Mouse (Mus musculus) embryonic fibroblast, embryonic 13.5 days (primary cell): ENCODE data around the gene Rapgef1. TPM values are rescaled to one million over a fixed set of nuclear protein-coding genes. Genes with fewer than 3 reads are reported as not detected.
A peak's percentile ranks its signal among the peaks of the same experiment; 100 is the strongest.

Source experiments
- H3K27ac ChIP-seq: 2 replicates; pipeline ENCODE4 v1.5.1; 2012; ENCODE audit warnings: low read length, control low read depth, inconsistent platforms; ENCODE audit not compliant: insufficient read depth
- H3K4me1 ChIP-seq: 2 replicates; pipeline ENCODE4 v1.6.1; 2011; ENCODE audit warnings: low read length; ENCODE audit not compliant: control insufficient read depth, insufficient read depth
- H3K4me3 ChIP-seq: 2 replicates; pipeline ENCODE4 v1.5.1; 2011; ENCODE audit warnings: mild to moderate bottlenecking, control low read depth, low read length; ENCODE audit not compliant: insufficient read depth
- CTCF ChIP-seq: IDR thresholded peaks from 2 replicates; pipeline ENCODE4 v1.5.1; 2011; ENCODE audit warnings: mild to moderate bottlenecking, control low read depth, low read length, moderate library complexity, borderline replicate concordance; ENCODE audit not compliant: insufficient read depth
- POLR2A ChIP-seq: IDR thresholded peaks from 2 replicates; pipeline ENCODE4 v1.6.1; 2011; ENCODE audit warnings: low read depth, mild to moderate bottlenecking, control low read depth, low read length, moderate library complexity
- polyA plus RNA-seq: library from polyadenylated mRNA; stranded (reverse); fragments of >200 nt; gene quantifications from 2 replicates; pipeline ENCODE4 v1.2.4, GENCODE M21; 2011; ENCODE audit warnings: low read depth; ENCODE audit not compliant: missing spikeins, insufficient read length

Rapgef1 gene
- 43.1 and 47.4 TPM in 2 replicates for polyA plus RNA-seq

DNA sequence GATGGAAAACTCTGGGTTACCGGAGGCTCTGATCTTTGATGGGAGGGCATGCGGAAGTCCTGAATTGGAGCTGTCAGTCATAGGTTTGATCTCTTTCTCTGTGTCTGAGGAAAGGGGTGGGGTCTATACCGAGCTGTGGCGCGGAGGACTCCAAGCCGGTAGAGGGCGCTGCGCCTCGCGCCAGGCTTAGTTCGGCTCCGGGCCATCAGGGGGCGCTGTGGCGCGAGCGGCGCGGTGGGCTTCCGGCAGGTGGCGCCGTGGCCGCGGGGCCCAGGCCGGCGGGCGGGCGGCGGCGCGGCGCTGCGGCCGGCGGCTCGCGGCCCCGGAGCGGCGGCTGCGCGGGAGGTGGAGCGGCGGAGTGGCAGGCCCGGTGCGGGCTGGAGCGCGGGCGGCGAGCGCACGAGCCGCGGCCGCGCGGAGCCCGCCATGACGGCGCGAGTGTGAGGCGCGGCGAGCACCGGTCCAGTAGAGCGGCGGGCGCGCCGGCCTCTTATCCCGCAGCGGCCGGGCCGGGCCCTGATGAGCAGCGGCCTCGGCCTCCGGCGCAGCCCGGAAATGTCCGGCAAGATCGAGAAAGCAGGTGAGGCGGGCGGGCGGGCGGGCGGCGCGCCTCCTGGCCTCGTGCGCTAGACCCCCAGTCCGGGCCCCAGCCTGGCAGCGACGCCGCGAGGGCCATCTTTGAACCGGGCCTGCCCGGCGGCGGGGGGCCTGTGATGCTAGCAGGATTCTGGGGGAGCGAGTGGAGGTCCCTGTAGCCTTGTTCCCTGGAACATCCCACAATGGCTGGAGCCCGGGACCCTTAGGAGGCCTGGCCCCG, at the start of gene Rapgef1:
Gene Rapgef1 (plus strand): TSS at position 237 of the 817 bp plus-strand sequence.
- peak within 1 kb of the TSS; percentile 28; the same call in 1 of the 2 replicates for H3K27ac ChIP-seq
- TF ChIP-seq CTCF (peak; percentile 100), POLR2A (no peak)
- H3K4me3 ChIP-seq, result peak within 1 kb of the TSS; percentile 86
- H3K4me1 ChIP-seq, result peaks cover 28% of the 10 kb centered on the region

DNA sequence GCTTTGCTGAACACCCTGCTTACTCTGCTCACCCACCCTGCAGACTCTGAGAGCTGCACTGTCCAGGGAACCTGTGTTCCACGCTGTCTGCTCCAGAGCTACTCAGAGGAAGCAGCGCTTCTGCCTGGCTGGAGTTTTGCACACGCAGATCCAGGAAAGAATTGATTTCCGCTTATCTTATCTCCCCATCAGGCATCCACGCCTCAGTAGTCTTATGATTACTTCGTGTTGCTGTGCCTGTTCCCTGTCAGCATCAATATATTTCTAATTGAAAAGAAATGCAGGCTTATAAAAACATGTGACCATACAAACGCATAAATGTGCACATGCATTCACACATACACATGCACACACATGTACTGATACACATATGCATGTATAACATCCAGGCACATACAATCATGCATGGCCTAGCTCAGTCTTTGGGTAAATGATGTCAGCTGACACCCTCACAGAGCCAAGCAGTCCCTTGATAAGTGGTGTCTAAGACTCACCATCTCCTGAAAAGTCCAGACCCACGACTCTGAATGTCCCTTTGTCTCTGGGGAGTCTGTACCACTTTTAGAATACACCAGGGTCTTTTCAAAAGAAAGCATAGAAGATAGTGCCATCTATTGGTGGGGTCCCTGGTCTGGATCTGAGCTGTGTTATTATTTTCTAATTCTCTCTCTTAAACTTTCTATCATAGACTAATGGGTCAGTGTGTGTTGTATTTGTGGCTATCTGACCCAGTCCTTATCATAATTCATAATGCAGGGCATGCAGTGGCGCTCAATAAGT, 47.4 kb upstream of the Rapgef1 start:
- H3K4me3 ChIP-seq, result no peak overlapping the region
- TF ChIP-seq CTCF, result no peak
- no peak for TF ChIP-seq POLR2A
- H3K4me1 ChIP-seq, result no peaks in the 10 kb centered on the region
- H3K27ac ChIP-seq, result no peak overlapping the region

DNA sequence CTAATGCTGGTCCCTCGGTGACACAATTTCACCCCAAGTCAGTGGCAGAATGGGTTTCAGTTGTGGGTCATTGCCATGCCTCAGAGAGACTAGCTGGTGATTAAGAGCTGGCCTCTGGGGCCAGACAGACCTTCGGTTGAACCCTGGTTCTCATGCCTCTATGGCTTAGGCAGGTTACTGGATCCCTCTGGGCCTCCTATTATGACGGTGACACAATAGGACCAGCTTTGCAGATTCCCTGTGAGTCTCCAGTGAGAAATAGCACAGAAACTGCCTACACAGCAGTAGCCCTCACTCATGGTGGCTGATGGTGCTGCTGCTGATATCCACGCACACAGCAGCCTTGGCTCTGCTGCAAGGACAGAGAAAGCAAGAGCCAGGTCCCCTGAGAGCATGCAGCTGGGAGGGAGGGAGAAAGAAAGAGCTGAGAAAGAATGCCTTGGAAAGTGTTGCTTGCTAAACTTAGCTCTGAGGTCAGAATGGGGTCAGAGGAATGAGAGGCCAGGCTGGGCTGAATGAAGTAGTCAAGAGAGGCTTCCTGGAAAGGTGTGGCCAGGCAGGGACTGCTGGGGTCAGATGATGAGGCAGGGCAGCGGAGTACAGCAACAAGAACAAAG, 46.6 kb upstream of the Rapgef1 start:
- TF ChIP-seq POLR2A, result no peak
- no peak for TF ChIP-seq CTCF

DNA sequence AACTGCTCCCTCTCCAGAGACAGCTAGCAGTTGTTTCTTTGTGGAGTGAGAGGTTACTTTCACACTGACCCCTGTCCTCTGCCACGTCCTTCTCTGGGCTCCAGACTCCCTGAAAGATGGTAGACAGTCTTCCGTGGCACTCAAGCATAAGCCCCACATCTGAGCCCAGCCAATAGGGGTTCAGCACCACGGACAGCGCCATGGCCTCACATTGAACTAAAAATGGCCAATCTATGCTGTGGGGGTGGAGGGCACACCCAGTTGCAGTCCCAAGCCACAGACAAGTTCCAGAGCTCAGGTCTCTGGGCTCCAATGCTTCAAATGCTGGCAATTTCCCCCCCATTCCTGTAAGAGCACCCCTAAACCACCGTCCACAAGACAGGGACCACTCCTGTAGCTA, 45.9 kb upstream of the Rapgef1 start:
- TF ChIP-seq POLR2A, result no peak
- no peak for TF ChIP-seq CTCF
- no peak overlapping the region for H3K27ac ChIP-seq
- H3K4me1 ChIP-seq, result no peaks in the 10 kb centered on the region
- H3K4me3 ChIP-seq, result no peak overlapping the region

More for the DNA sequence above, 46.6 kb upstream of the Rapgef1 start:
- no peak overlapping the region for H3K4me3 ChIP-seq
- H3K27ac ChIP-seq, result no peak overlapping the region
- no peaks in the 10 kb centered on the region for H3K4me1 ChIP-seq

DNA sequence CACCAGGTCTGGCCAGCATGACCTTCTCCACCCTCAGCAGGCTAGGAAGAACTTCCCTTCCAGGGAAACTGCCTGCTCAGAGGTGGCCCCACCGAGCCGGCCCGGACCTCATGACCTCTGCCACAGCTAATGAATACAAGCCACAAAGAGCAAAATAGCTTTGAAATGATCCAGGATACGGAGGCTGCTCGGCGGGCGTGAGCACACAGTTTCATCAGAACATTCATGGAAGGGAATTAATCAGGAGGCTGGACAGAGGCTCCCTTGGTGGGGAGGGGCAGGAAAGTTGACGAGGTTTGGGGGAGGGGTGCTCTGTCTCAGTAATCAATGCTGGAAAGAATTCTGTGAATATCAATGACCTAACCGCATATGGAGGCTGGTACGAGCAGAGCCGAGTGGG, 45.3 kb upstream of the Rapgef1 start:
- H3K4me3 ChIP-seq, result no peak overlapping the region
- no peaks in the 10 kb centered on the region for H3K4me1 ChIP-seq
- TF ChIP-seq CTCF (no peak), POLR2A (no peak)
- H3K27ac ChIP-seq, result no peak overlapping the region

DNA sequence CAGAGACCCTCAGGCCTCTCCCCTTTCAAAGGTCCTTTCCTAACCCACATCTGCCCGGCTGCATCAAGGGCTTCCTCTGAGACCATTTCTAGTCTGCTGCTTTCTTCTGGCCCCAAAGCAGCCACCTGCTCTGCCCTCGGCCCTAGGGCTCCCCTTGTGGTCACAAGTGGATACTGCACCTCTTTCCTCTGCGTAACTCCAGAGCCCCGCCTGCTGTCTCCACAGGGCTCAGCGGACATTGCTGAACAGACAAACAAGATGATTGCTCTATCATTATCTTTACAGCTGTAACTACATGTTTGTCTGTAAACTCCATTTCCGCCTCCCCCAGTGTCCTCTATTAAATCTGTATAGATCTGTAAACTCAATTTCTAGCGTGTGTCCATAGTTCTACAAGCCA, 37.1 kb upstream of the Rapgef1 start:
- TF ChIP-seq POLR2A (no peak), CTCF (peak; percentile 93)
- Histone ChIP-seq H3K4me3 (no peak overlapping the region), H3K27ac (no peak overlapping the region), H3K4me1 (no peaks in the 10 kb centered on the region)

DNA sequence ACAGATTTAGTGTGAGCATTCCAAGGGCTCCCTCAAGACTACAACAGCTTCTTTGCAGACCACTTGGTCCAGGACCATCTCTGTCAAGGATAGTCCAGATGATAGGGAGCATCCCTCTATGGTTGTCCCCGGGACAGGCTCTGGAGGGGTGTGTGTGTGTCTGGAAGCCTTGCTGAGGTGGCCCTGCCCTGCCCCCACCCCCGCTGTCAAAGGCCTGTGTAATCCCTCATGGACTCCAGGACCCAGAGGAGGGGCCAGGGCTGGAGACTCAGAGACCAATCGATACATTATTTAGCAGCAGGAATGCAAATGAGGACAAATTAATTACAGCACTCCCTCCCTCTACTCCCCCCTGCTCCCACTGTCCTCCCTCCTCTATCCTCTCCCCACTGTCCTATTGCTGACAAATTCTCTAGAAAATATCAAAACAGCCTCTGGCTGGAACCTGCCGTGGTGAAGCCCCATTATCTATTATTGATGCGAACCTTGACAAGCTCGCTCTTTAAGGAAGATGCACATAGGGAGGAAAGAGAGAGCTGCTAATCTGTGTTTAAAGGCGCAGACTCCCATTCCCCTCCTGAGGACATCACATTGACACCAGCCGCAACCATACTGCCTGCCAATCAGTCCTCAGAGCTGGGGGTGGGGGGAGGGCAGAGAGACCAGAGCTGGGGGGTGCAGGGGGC, 33.4 kb upstream of the Rapgef1 start:
- TF ChIP-seq CTCF (no peak), POLR2A (no peak)
- no peaks in the 10 kb centered on the region for H3K4me1 ChIP-seq
- H3K27ac ChIP-seq, result no peak overlapping the region
- H3K4me3 ChIP-seq, result no peak overlapping the region

DNA sequence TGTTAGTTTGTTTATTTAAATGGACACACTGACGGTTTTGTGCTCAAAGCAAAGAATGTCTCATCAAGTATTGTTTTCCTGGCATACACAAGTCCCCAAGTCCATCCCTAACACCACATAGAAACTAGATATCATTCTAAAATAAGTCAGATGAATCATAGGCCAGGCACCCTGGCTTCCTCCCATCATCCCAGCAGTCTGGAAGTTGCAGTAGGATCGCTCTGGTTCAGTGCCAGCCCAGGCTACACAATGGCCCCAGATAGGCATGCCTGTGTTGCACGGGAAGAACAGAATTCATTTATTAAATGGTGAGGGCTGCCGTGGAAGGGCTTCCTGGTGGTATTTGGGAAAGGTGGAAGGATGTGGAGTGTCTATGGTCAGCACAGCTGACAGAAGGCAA, 31.5 kb upstream of the Rapgef1 start:
- Histone ChIP-seq H3K4me3 (no peak overlapping the region), H3K27ac (no peak overlapping the region), H3K4me1 (no peaks in the 10 kb centered on the region)
- TF ChIP-seq POLR2A (no peak), CTCF (no peak)

DNA sequence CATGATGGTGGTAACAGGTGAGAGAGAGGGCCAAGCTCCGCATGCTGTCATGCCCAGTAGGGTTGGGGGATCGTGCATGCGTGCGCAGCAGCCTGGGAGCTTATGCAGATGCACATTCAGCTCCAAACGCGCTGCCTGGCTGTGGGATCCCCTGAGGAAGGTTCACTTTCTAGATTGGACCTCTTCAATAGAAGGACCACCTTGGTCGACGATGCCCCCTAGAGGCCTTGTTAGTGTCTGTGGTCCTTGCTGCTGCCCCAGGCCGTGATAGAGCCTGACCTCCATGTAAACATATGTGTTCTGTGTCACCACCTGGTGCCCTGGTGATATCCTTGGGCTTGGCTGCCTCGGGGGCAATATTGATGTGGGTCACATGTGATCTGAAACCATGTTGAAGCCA, 30.3 kb upstream of the Rapgef1 start:
- H3K4me1 ChIP-seq, result no peaks in the 10 kb centered on the region
- no peak overlapping the region for H3K4me3 ChIP-seq
- no peak overlapping the region for H3K27ac ChIP-seq
- TF ChIP-seq CTCF (no peak), POLR2A (no peak)
